Mouse (Mus musculus) midbrain, postnatal 0 days (tissue): Measurements from ENCODE around the gene Kansl1. TPM values are rescaled to one million over a fixed set of nuclear protein-coding genes. Genes with fewer than 3 reads are reported as not detected.

Experiments
- ATAC-seq: fragments of 200-750 bp; cut with Nextera tagmentation; 2 replicates; pipeline ENCODE4 v1.8.0; 2017; ENCODE audit warnings: moderate number of reproducible peaks, mild to moderate bottlenecking, moderate TSS enrichment, moderate library complexity; ENCODE audit not compliant: low FRiP score
- DNase-seq: peaks from one replicate; pipeline ENCODE4 v3.0.0-alpha.2; 2015; ENCODE audit warnings: low spot score
- H3K27ac ChIP-seq: fragments of 300-500 bp; sonication (generic); 2 replicates; pipeline ENCODE4 v1.5.1; 2014; ENCODE audit warnings: low read depth, mild to moderate bottlenecking, low read length, mixed read lengths
- H3K27me3 ChIP-seq: fragments of 300-500 bp; sonication (generic); 2 replicates; pipeline ENCODE4 v1.6.1; 2014; ENCODE audit warnings: low read length, control low read depth, mixed read lengths; ENCODE audit not compliant: insufficient read depth
- H3K36me3 ChIP-seq: fragments of 300-500 bp; sonication (generic); 2 replicates; pipeline ENCODE4 v1.6.1; 2014; ENCODE audit warnings: low read length, control low read depth, mixed read lengths; ENCODE audit not compliant: insufficient read depth
- H3K4me1 ChIP-seq: fragments of 300-500 bp; sonication (generic); 2 replicates; pipeline ENCODE4 v1.6.1; 2014; ENCODE audit warnings: mild to moderate bottlenecking, control low read depth, antibody characterized with exemption, low read length, mixed read lengths; ENCODE audit not compliant: insufficient read depth
- H3K4me2 ChIP-seq: fragments of 300-500 bp; sonication (generic); 2 replicates; pipeline ENCODE4 v1.6.1; 2014; ENCODE audit warnings: low read depth, mild to moderate bottlenecking, low read length, mixed read lengths; ENCODE audit not compliant: poor library complexity, severe bottlenecking
- H3K4me3 ChIP-seq: fragments of 300-500 bp; sonication (generic); 2 replicates; pipeline ENCODE4 v1.5.1; 2014; ENCODE audit warnings: low read depth, mild to moderate bottlenecking, low read length, moderate library complexity
- H3K9ac ChIP-seq: fragments of 300-500 bp; sonication (generic); replicated peaks from 2 replicates; pipeline ENCODE4 v1.6.1; 2014; ENCODE audit warnings: mild to moderate bottlenecking, low read length, moderate library complexity, mixed read lengths; ENCODE audit not compliant: poor library complexity, severe bottlenecking
- H3K9me3 ChIP-seq: fragments of 300-500 bp; sonication (generic); 2 replicates; pipeline ENCODE4 v1.6.1; 2016; ENCODE audit warnings: low read length, control low read depth
- CTCF ChIP-seq: IDR thresholded peaks from 2 replicates; pipeline ENCODE4 v1.5.1; 2016; ENCODE audit warnings: antibody characterized with exemption, mild to moderate bottlenecking
- WGBS: fragments of 180-500 bp; shearing (Covaris S2); extraction: QIAGEN DNeasy Blood & Tissue Kit; methylation state at CpG from one replicate; pipeline ENCODE4 v1.1.7; 2014; 5-methylcytosine and 5-hydroxymethylcytosine counted together
- polyA plus RNA-seq: library from polyadenylated mRNA; unstranded; fragments of >200 nt; fragmentation: Nextera tagmentation; extraction: Ambion mirVana; gene quantifications from 2 replicates; pipeline ENCODE4 v1.2.1, GENCODE M21; 2015
- total RNA-seq: library from RNA; depleted of rRNA; stranded (reverse); fragments of >200 nt; gene quantifications from 2 replicates; pipeline ENCODE4 v1.2.3, GENCODE M21; 2014

Gene Kansl1
- total and polyA plus RNA-seq, 2 experiments from 2014 or later = 22.0 to 82.3 TPM

- ATAC-seq = no peak
Measured at GRCm38 (mm10) chr11:104436394-104436954, 32.2 kb downstream of the Kansl1 start.

GRCm38 (mm10) chr11:104435753-104436152 is 32.9 kb downstream of the Kansl1 start:
- H3K27ac ChIP-seq = no peak overlapping the region
- H3K36me3 ChIP-seq = no peaks in the 10 kb centered on the region
- no peaks in the 10 kb centered on the region for H3K27me3 ChIP-seq
- H3K4me1 ChIP-seq = no peaks in the 10 kb centered on the region
- ATAC-seq (no peak), DNase-seq (no peak)
- no peak overlapping the region for H3K9ac ChIP-seq
- H3K4me2 ChIP-seq = no peak overlapping the region
- H3K4me3 ChIP-seq = no peak overlapping the region
- TF ChIP-seq CTCF = no peak
- no peaks in the 10 kb centered on the region for H3K9me3 ChIP-seq

More at GRCm38 (mm10) chr11:104436394-104436954, 32.2 kb downstream of the Kansl1 start:
- Histone ChIP-seq H3K4me2 (no peak overlapping the region), H3K27ac (no peak overlapping the region), H3K9ac (no peak overlapping the region), H3K9me3 (no peaks in the 10 kb centered on the region), H3K36me3 (no peaks in the 10 kb centered on the region), H3K4me3 (no peak overlapping the region), H3K27me3 (no peaks in the 10 kb centered on the region), H3K4me1 (no peaks in the 10 kb centered on the region)
- DNase-seq = no peak
- WGBS = 80% methylated on average over 2 of the region's 2 CpGs
- no peak for TF ChIP-seq CTCF

DNA sequence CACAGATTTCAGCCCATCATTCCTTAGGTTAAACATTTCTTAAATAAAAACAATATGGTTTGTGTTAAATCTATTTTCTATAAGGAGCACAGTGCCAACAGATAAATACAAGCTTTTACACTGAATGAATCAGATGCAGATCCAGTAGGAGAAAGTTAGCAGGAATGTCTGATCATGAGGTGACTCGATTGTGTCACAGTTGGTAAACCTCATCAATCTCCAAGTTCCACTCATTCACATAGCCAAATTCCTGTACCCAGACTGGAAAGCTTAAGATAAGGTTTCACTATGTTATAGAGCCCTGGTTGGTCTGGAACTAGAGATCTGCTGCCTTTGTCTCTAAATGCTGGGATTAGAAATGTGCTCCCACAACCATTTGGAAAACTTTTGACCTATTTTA is 33.5 kb downstream of the Kansl1 start:
- ATAC-seq = no peak
- Histone ChIP-seq H3K4me3 (no peak overlapping the region), H3K9me3 (no peaks in the 10 kb centered on the region), H3K36me3 (no peaks in the 10 kb centered on the region), H3K27ac (no peak overlapping the region), H3K27me3 (no peaks in the 10 kb centered on the region), H3K4me1 (no peaks in the 10 kb centered on the region), H3K4me2 (no peak overlapping the region), H3K9ac (no peak overlapping the region)
- no peak for TF ChIP-seq CTCF
- 85% methylated on average over 1 of the region's 1 CpGs for WGBS
- DNase-seq = no peak

- Histone ChIP-seq H3K4me1 (no peaks in the 10 kb centered on the region), H3K4me2 (no peak overlapping the region), H3K27me3 (no peaks in the 10 kb centered on the region), H3K9ac (no peak overlapping the region), H3K4me3 (no peak overlapping the region), H3K36me3 (no peaks in the 10 kb centered on the region), H3K9me3 (no peaks in the 10 kb centered on the region), H3K27ac (no peak overlapping the region)
- TF ChIP-seq CTCF = no peak
- ATAC-seq (no peak), DNase-seq (no peak)
Measured at GRCm38 (mm10) chr11:104432251-104432650, 36.4 kb downstream of the Kansl1 start.

DNA sequence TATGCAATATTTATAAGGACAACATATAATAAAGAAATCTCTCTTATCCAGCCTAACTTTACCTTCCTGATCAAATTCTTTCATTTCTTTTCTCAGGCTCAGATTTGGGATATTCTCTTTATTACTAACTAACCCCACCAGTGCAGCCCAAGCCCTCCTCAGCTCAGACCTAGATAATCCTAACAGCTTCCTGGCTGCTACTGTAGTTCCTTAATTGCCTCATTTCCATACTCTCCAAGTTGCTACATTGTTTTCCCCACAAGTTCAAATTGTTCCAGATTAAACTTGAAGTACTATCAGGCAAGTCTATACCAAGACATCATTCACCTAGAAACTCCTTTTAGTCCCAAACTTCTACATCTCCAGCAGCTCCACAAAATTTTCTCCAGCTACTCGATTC is 36.9 kb downstream of the Kansl1 start:
- ATAC-seq (no peak), DNase-seq (no peak)
- 86% methylated on average over 1 of the region's 1 CpGs for WGBS

GRCm38 (mm10) chr11:104424727-104425416 is 43.8 kb downstream of the Kansl1 start:
- 82% methylated on average over 16 of the region's 16 CpGs for WGBS
- Histone ChIP-seq H3K9me3 (no peaks in the 10 kb centered on the region), H3K4me3 (no peak overlapping the region), H3K36me3 (peaks cover 10% of the 10 kb centered on the region; the same call in 1 of the 2 replicates), H3K4me1 (no peaks in the 10 kb centered on the region), H3K27me3 (no peaks in the 10 kb centered on the region), H3K9ac (no peak overlapping the region), H3K27ac (no peak overlapping the region), H3K4me2 (no peak overlapping the region)
- no peak for TF ChIP-seq CTCF
- no peak for ATAC-seq
- DNase-seq = no peak

More for the DNA sequence above, 36.9 kb downstream of the Kansl1 start:
- Histone ChIP-seq H3K27me3 (no peaks in the 10 kb centered on the region), H3K36me3 (no peaks in the 10 kb centered on the region), H3K4me1 (no peaks in the 10 kb centered on the region), H3K4me2 (no peak overlapping the region), H3K9ac (no peak overlapping the region), H3K27ac (no peak overlapping the region), H3K9me3 (no peaks in the 10 kb centered on the region), H3K4me3 (no peak overlapping the region)
- no peak for TF ChIP-seq CTCF
